ENCODE assay signal across 22 mouse cellular contexts in genomic region chr13:21109759-21110158, GRCm38 (mm10). TPM values are rescaled to one million over a fixed set of nuclear protein-coding genes. Genes with fewer than 3 reads are reported as not detected.
"Had no signal": no experiment of that assay in that cellular context is flagged by ENCODE, and none has a peak within 500 bp of the region (broad histone marks: within the 10 kb centered on the region; RNA-seq: fewer than 3 reads in every experiment).

No protein-coding gene starts in this region.

- H3K9ac ChIP-seq: intestine, embryonic 15.5 days; liver, embryonic 14.5 days; liver, postnatal 0 days; lung, embryonic 14.5 days had no signal

- H3K27ac ChIP-seq: intestine, embryonic 15.5 days; liver, embryonic 14.5 days; macrophage had no signal

- H3K4me1 ChIP-seq: intestine, embryonic 15.5 days had no signal

- H3K4me3 ChIP-seq: intestine, embryonic 15.5 days had no signal

- H3K4me2 ChIP-seq: intestine, embryonic 15.5 days; liver, embryonic 11.5 days; lung, embryonic 14.5 days; midbrain, embryonic 11.5 days had no signal

- H3K9me3 ChIP-seq: intestine, embryonic 15.5 days had no signal

- ATAC-seq: intestine, embryonic 15.5 days; liver, postnatal 0 days; lung, postnatal 0 days had no signal

- DNase-seq: kidney, adult 11 months; kidney, adult 9 months; kidney, postnatal 14 days; kidney, postnatal 4 days; left cerebral cortex, postnatal 4 days; liver, postnatal 0 days; lung, embryonic 14.5 days; thymus, postnatal 25 days had no signal

- H3K36me3 ChIP-seq: intestine, embryonic 15.5 days had no signal

- H3K27me3 ChIP-seq: intestine, embryonic 15.5 days had no signal

RNA-seq across cellular contexts. Expression of gene Olfr1369-ps1, which starts 1.5 kb away (rescaled TPM):
- polyA plus RNA-seq: kidney, embryonic 16.5 days; limb, embryonic 14.5 days; liver, postnatal 0 days; lung, embryonic 14.5 days; lung, postnatal 0 days; macrophage; neural tube, embryonic 11.5 days; neural tube, embryonic 14.5 days; small intestine, adult 2 months; spleen, adult 2 months had no signal

RNA-seq across cellular contexts. Expression of gene Olfr263, which starts 19.7 kb away (rescaled TPM):
- polyA plus RNA-seq: intestine, embryonic 15.5 days; kidney, embryonic 16.5 days; limb, embryonic 14.5 days; liver, embryonic 11.5 days; liver, embryonic 14.5 days; liver, postnatal 0 days; lung, embryonic 14.5 days; lung, postnatal 0 days; macrophage; midbrain, embryonic 11.5 days; midbrain, postnatal 0 days; neural tube, embryonic 11.5 days; neural tube, embryonic 14.5 days; small intestine, adult 2 months; spleen, adult 2 months; thymus, postnatal 0 days had no signal

RNA-seq across cellular contexts. Expression of gene Olfr1370, which starts 35.0 kb away (rescaled TPM):
- polyA plus RNA-seq: intestine, embryonic 15.5 days; kidney, embryonic 16.5 days; limb, embryonic 14.5 days; liver, embryonic 11.5 days; liver, embryonic 14.5 days; liver, postnatal 0 days; lung, embryonic 14.5 days; lung, postnatal 0 days; macrophage; midbrain, embryonic 11.5 days; midbrain, postnatal 0 days; neural tube, embryonic 11.5 days; neural tube, embryonic 14.5 days; small intestine, adult 2 months; spleen, adult 2 months; thymus, postnatal 0 days had no signal

RNA-seq across cellular contexts. Expression of gene Olfr1368, which starts 35.9 kb away (rescaled TPM):
- polyA plus RNA-seq: intestine, embryonic 15.5 days; kidney, embryonic 16.5 days; limb, embryonic 14.5 days; liver, embryonic 11.5 days; liver, embryonic 14.5 days; liver, postnatal 0 days; lung, embryonic 14.5 days; lung, postnatal 0 days; macrophage; midbrain, embryonic 11.5 days; midbrain, postnatal 0 days; neural tube, embryonic 11.5 days; neural tube, embryonic 14.5 days; small intestine, adult 2 months; spleen, adult 2 months; thymus, postnatal 0 days had no signal
